39 mouse cellular contexts compared by ENCODE assay signal in genomic region chr11:100750127-100750526, GRCm38 (mm10). TPM values are rescaled to one million over a fixed set of nuclear protein-coding genes. Genes with fewer than 3 reads are reported as not detected.
"Had no signal": no experiment of that assay in that cellular context is flagged by ENCODE, and none has a peak within 500 bp of the region (broad histone marks: within the 10 kb centered on the region; RNA-seq: fewer than 3 reads in every experiment).

No protein-coding gene starts in this region.

- H3K36me3 ChIP-seq: heart, embryonic 13.5 days; heart, embryonic 15.5 days; kidney, embryonic 15.5 days; limb, embryonic 13.5 days; limb, embryonic 15.5 days had no signal

- H3K9me3 ChIP-seq: heart, embryonic 13.5 days; heart, embryonic 15.5 days; hindbrain, embryonic 13.5 days; hindbrain, embryonic 15.5 days; kidney, embryonic 15.5 days; limb, embryonic 13.5 days; limb, embryonic 15.5 days had no signal

- ATAC-seq: hindbrain, postnatal 0 days; intestine, embryonic 16.5 days had no signal

- DNase-seq: gastrocnemius, postnatal 14 days; gastrocnemius, postnatal 36 days; heart, adult 11 months; heart, adult 2 months; heart, postnatal 14 days; heart, postnatal 36 days; kidney, adult 11 months; kidney, adult 2 months; kidney, adult 9 months; kidney, postnatal 14 days; kidney, postnatal 36 days; left cerebral cortex, postnatal 4 days had no signal

- H3K27me3 ChIP-seq: hindbrain, embryonic 15.5 days had no signal

- H3K4me3 ChIP-seq: heart, adult 2 months; heart, embryonic 13.5 days; heart, embryonic 15.5 days; hindbrain, embryonic 13.5 days; hindbrain, embryonic 15.5 days; kidney, embryonic 15.5 days; limb, embryonic 13.5 days; limb, embryonic 15.5 days had no signal

- H3K4me1 ChIP-seq: heart, embryonic 13.5 days; hindbrain, embryonic 15.5 days; limb, embryonic 13.5 days; limb, embryonic 15.5 days had no signal

RNA-seq across cellular contexts. Expression of gene Kcnh4, which starts 9.6 kb away (rescaled TPM):
- total RNA-seq: gastrocnemius, adult 8-10 months; gastrocnemius, postnatal 14 days; gastrocnemius, postnatal 36 days; heart, adult 2 months; heart, postnatal 14 days; heart, postnatal 36 days; hematopoietic stem cell, adult 5-6 weeks; liver, adult 2 months had no signal
- polyA plus RNA-seq: heart, embryonic 11.5 days; heart, embryonic 13.5 days; heart, embryonic 15.5 days; heart, postnatal 0 days; kidney, postnatal 0 days; limb, embryonic 11.5 days; limb, embryonic 13.5 days; limb, embryonic 15.5 days; liver, adult 2 months had no signal

RNA-seq across cellular contexts. Expression of gene Hcrt, which starts 12.6 kb away (rescaled TPM):
- total RNA-seq: gastrocnemius, adult 8-10 months; gastrocnemius, postnatal 14 days; gastrocnemius, postnatal 36 days; heart, adult 2 months; heart, postnatal 14 days; heart, postnatal 36 days; hematopoietic stem cell, adult 5-6 weeks; hindbrain, postnatal 0 days; layer of hippocampus, adult 18-20 months; layer of hippocampus, adult 8-10 months; layer of hippocampus, postnatal 36 days; left cerebral cortex, adult 18-20 months; left cerebral cortex, postnatal 4 days; liver, adult 2 months had no signal
- polyA plus RNA-seq: gonadal fat pad, adult 2 months; heart, adult 2 months; heart, embryonic 11.5 days; heart, embryonic 13.5 days; heart, embryonic 15.5 days; heart, postnatal 0 days; hindbrain, embryonic 11.5 days; intestine, embryonic 14.5 days; intestine, embryonic 16.5 days; kidney, adult 2 months; kidney, embryonic 15.5 days; kidney, postnatal 0 days; large intestine, adult 2 months; limb, embryonic 11.5 days; limb, embryonic 13.5 days; limb, embryonic 15.5 days; liver, adult 2 months had no signal

RNA-seq across cellular contexts. Expression of gene Hspb9, which starts 36.5 kb away (rescaled TPM):
- total RNA-seq: gastrocnemius, adult 8-10 months; gastrocnemius, postnatal 14 days; gastrocnemius, postnatal 36 days; heart, adult 2 months; heart, postnatal 14 days; hematopoietic stem cell, adult 5-6 weeks; hindbrain, postnatal 0 days; layer of hippocampus, adult 18-20 months; layer of hippocampus, adult 8-10 months; layer of hippocampus, postnatal 10 days; layer of hippocampus, postnatal 36 days; left cerebral cortex, adult 18-20 months; left cerebral cortex, postnatal 25 days; left cerebral cortex, postnatal 4 days; liver, adult 2 months had no signal
- polyA plus RNA-seq: frontal cortex, adult 2 months; heart, embryonic 11.5 days; heart, embryonic 15.5 days; heart, postnatal 0 days; hindbrain, embryonic 13.5 days; intestine, embryonic 16.5 days; kidney, embryonic 15.5 days; large intestine, adult 2 months; limb, embryonic 13.5 days; liver, adult 2 months had no signal
